Mouse (Mus musculus) cerebellum, postnatal 4 days (tissue): ENCODE measurements at regions not wholly inside any gene's neighbourhood (a gene's known extent, or its start where the extent isn't known, plus 50 kb on each side); places are given as distances from the start of the nearest gene placed in this dataset.
"Not testable (repeated sequence)": the region's sequence is repeated elsewhere in the genome, so short reads cannot be mapped to it uniquely, and the experiment has no call there.

Experiments used
- DNase-seq, 2 experiments: peaks; one replicate each; pipeline ENCODE4 v3.0.0; 2022; ENCODE audit warnings: low spot score in 2 of 2, mixed read lengths in 1 of 2

DNA sequence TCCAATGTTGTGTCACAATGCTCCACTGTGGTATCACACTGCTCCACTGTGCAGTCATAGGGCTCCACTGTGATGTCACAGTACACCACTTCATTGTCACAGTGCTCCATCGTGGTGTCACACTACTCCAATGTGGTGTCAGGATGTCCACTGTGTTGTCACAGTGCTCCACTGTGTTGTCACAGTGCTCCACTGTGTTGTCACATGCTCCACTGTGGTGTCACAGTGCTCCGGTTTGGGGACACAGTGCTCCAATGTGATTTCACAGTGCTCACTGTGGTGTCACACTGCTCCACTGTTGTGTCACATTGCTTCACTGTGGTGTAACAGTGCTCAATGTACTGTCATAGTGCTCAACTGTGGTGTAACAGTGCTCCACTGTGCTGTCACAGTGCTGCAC, 108.1 kb upstream of the Scaf8 start:
- no peak for DNase-seq

DNA sequence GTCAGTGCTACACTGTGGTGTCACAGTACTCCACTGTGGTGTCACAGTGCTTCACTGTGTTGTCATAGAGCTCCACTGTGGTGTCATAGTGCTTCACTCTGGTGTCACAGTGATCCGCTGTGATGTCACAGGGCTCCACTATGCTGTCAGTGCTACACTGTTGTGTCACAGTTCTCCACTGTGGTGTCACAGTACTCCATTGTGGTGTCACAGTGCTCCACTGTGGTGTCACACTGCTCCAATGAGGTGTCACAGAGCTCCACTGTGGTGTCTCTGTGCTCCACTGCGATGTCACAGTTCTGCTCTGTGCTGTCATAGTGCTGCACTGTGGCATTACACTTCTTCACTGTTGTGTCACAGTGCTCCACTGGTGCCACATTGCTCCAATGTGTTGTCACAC, 107.5 kb upstream of the Scaf8 start:
- DNase-seq = no peak

DNA sequence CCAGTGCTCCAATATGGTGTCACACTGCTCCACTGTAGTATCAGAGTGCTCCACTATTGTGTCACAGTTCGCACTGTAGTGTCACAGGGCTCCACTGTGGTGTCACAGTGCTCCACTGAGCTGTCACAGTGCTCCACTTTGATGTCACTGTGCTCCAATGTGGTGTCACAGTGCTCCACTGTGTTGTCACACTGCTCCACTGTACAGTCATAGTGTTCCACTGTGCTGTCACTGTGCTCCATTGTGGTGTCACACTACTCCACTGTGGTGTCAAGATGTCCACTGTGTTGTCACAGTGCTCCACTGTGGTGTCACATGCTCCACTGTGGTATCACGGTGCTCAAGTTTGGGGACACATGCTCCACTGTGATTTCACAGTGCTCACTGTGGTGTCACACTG, 104.8 kb upstream of the Scaf8 start:
- DNase-seq = no peak

DNA sequence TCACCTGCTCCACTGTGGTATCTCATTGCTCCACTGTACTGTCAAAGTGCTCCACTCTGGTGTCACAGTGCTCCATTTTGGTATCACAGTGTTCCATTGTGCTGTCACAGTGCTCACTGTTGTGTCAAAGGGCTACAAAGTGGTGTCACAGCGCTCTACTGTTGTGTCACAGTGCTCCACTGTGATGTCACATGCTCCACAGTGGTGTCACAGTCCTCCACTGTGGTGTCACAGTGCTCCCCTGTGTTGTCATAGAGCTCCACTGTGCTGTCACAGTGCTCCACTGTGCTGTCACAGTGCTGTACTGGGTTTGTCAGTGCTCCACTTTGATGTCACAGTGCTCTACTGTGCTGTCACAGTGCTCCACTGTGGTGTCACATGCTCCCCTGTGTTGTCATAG, 102.7 kb upstream of the Scaf8 start:
- DNase-seq = no peak

DNA sequence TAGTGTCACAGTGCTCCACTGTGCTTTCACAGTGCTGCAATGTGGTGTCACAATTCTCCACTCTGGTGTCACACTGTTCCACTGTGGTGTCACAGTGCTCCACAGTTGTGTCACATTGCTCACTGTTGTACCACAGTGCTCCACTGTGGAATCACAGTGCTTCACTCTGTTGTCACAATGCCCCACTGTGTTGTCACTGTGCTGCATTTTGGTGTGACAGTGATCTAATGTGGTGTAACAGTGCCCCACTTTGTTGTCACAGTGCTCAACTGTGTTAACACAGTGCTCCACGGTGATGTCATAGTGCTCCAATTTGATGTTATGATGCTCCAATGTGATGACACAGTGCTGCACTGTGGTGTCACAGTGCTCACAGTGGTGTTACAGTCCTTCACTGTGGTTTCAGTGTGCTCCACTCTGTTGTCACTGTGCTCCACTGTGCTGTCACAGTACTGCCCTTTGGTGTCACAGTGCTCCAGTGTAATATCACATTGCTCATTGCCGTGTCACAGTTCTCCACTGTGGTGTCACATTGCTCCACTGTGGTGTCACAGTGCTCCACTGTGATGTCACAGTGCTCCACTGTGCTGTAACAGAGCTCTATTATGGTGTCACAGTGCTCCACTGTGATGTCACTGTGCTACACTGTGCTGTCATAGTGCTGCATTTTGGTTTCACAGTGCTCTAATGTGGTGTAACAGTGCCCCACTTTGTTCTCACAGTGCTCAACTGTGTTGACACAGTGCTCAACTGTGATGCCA, 95.0 kb upstream of the Scaf8 start:
- DNase-seq = no peak

DNA sequence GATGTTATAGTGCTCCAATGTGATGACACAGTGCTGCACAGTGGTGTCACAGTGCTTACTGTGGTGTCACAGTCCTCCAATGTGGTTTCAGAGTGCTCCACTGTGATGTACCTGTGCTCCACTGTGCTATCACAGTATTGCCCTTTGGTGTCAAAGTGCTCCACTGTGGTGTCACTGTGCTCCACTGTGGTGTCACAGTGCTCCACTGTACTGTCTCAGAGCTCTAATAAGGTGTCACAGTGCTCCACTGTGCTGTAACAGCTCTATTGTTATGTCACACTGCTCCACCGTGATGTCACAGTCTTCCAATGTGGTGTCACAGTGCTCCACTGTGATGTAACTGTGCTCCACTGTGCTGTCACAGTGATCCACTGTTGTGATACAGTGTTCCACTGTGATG, 94.4 kb upstream of the Scaf8 start:
- DNase-seq = no peak

DNA sequence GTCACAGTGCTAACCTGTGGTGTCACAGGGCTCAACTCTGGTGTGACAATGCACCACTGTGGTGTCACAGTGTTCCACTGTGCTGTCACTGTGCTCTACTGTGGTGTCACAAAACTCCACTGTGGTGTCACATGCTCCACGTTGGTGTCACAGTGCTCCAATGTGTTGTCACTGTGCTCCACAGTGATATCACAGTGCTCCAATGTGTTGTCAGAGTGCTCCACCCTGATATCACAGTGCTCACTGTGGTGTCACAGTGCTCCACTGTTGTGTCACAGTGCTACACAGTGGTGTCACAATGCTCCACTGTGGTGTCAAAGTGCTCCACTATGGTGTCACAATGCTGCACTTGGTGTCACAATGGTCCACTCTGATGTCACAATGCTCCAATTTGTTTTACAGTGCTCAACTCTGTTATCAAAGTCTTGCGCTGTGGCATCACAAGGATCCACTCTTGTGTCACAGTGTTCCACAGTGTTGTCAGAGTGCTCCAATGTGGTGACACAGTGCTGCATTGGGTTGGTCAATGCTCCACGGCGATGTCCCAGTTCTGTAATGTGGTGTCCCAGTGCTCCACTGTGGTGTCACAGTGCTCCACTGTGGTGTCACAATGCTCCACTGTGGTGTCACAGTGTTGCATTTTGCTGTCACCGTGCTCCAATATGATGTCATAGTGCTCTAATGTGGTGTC, 92.4 kb upstream of the Scaf8 start:
- no peak for DNase-seq

DNA sequence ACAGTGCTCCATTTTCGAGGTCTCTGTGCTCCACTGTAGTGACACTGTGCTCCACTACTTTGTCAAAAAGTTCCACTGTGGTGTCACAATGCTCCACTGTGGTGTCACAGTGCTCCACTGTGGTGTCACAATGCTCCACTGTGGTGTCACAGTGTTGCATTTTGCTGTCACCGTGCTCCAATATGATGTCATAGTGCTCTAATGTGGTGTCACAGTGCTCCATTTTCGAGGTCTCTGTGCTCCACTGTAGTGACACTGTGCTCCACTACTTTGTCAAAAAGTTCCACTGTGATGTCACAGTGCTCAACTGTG, 91.9 kb upstream of the Scaf8 start:
- DNase-seq = not testable (repeated sequence)

DNA sequence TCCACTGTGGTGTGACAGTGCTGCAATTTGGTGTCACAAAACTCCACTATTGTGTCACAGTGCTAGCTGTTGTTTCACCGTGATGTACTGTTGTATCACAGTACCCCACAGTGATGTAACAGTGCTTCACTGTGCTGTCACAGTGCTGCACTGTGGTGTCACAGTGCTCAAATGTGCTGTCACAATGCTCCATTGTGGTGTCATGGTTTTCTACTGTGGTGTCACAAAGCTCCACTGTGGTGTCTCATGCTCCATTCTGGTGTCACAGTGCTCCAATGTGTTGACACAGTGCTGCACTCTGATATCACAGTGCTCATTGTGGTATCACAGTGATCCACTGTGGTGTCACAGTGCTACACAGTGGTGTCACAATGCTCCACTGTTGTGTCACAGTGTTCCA, 91.3 kb upstream of the Scaf8 start:
- DNase-seq = no peak

DNA sequence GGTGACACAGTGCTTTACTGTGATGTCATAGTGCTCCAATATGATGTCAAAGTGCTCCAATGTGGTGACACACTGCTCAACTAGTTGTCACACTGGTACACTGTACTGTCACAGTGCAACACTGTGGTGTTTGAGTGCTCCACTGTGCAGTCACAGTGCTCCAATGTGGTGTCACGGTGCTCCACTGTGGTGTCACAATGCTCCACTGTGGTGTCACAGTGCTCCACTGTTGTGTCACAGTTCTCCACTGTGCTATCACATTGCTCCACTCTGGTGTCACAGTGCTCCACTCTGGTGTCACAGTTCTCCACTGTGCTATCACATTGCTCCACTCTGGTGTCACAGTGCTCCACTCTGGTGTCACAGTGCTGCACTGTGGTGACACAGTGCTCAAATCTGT, 87.9 kb upstream of the Scaf8 start:
- peak in 1 of 2 experiments; percentile 3 for DNase-seq

DNA sequence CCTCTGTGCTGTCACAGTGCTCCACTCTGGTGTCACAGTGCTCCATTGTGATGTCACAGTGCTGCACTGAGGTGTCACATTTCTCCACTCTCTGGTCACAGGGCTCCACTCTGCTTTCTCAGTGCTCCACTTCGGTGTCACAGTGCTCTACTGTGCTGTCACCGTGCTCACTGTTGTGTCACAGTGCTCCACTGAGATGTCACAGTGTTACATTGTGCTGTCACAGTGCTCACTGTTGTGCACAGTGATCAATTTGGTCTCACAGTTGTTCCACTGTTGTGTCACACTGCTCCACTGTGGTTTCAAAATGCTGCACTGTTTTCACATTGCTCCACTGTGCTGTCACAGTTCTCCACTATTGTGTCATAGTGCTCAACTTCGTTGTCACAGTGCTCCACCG, 87.4 kb upstream of the Scaf8 start:
- peak in 1 of 2 experiments; percentile 14 for DNase-seq

DNA sequence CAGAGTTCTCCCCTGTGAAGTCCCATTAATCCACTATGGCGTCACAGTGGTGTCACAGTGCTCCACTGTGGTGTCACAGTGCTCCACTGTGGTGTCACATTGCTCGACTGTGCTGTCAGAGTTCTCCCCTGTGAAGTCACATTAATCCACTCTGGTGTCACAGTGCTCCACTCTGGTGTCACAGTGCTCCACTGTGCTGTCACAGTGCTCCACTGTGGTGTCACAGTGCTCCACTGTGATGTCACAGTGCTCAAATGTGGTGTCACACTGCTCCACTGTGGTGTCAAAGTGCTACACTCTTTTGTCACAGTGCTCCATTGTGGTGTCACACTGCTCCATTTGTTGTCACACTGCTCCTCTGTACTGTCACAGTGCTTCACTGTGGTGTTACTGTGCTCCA, 85.0 kb upstream of the Scaf8 start:
- not testable (repeated sequence) for DNase-seq

DNA sequence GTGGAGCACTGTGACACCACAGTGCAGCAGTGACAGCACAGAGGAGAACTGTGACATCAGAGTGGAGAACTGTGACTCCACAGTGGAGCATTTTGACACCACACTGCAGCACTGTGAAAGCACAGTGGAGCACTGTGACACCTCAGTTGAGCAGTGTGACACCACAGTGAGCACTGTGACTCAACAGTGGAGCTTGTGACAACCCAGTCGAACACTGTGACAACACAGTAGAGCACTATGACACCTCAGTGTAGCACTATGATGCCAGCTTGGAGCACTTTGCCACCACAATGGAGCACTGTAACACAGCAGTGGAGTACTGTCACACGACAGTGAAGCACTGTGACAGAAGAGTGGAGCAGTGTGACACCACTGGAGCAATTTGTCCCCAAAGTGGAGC, 79.7 kb upstream of the Scaf8 start:
- no peak for DNase-seq

DNA sequence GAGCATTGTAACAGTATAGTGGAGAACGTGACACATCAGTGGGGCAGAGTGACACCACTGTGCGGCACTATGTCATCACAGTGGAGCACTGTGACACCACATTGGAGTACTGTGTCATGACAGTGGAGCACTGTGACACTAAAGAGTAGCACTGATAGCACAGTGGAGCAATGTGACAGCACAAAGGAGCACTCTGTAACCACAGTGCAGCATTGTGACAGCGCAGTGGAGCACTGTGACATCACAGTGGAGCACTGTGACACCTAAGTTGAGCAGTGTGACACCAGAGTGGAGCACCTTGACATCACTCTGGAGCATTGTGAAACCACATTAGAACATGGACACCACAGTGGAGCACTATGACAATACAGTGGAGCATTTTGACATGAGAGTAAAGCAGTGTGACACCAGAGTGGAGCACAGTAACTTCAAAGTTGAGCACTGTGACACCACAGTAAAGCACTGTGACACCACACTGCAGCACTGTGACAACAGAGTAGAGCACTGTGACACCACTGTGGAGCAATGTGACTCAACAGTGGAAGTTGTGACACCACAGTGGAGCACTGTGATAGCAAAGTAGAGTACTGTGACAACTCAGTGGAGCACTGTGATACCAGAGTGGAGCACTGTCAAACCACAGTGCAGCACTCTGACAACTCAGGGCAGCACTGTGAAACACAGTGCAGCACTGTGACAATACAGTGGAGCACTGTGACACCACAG, 77.5 kb upstream of the Scaf8 start:
- no peak for DNase-seq

DNA sequence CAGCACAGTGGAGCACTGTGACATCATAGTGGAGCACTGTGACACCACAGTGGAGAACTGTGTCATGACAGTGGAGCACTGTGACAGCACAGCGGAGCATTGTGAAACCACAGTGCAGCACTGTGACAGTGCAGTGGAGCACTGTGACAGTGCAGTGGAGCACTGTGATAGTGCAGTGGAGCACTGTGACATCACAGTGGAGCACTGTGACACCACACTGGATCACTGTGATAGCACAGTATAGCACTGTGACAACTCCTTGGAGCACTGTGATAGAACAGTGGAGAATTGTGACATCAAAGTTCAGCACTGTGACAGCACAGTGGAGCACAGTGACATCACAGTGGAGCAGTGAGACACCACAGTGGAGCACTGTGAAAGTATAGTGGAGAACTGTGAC, 76.7 kb upstream of the Scaf8 start:
- DNase-seq = no peak

DNA sequence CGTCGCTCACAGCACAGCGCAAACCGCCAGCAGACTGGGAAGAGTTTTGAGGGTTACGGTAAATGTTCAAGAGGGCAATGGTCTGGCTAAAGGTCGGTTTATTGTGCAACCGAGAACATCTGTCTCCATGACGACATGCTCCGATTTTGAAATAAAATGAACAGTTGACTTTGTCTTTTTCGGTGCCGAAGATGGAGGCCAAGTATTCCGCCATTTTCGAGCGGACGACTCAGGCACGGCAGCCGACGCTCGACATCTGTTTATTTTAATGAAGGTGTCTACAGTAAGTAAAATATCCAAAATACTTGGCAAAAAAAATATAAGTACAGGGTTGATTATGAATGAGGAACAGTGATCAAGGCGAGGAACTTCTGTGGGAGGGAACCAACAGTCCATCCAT, 70.3 kb upstream of the Scaf8 start:
- DNase-seq = not testable (repeated sequence)

DNA sequence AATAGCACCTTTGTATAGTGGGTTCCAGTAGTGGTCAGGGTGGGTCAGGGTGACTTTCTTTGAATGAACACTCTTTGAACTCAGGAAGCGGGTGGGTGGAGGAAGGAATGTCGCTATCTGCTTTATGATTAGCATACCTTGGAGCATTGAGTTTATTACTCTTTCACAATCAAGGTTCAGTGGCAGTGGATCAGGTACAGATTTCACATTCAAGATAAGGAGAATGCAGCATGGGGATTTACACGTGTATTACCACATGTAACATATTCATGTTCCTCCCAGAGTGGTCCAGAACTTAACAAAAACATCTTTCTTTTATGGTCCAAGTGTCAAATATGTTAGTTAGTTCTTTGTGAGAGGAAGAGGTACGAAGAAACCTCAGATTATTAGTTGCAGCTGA, 60.9 kb upstream of the Scaf8 start:
- DNase-seq = not testable (repeated sequence)

DNA sequence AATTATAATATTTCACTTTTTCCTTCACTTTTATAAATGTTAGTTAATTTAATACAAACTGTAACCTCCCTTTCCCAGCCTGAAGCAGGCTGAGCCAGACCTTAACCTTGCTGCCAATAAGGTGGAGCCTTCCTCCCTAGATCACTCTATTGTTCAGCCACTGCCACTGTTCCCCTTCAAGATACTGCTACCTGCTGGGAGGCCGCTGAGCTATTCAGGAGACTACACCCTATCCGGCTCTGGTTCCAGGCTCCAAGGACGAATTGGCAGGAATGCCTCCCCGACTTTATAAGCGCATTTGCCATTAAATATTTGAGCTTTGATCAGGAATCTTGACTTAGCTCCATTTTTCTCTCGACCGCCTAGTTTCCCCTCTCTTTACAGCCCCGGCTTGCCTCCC, 59.9 kb upstream of the Scaf8 start:
- not testable (repeated sequence) for DNase-seq

DNA sequence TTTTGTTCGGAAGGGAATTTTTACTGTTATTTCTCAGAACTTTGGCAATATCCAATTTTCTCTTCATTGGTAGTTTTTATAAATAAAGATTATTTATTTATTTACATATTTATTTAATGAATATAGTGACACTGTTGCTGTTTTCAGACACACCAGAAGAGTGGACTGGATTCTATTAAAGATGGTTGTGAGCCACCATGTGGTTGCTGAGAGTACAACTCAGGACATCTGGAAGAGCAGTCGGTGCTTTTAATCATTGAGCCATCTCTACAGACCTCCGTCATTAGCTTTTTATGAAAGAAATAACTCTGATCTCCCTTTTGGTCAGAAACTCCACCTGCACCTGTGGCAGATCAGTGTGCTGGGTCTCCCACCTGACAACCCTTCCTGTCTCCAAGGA, 59.4 kb upstream of the Scaf8 start:
- not testable (repeated sequence) for DNase-seq

DNA sequence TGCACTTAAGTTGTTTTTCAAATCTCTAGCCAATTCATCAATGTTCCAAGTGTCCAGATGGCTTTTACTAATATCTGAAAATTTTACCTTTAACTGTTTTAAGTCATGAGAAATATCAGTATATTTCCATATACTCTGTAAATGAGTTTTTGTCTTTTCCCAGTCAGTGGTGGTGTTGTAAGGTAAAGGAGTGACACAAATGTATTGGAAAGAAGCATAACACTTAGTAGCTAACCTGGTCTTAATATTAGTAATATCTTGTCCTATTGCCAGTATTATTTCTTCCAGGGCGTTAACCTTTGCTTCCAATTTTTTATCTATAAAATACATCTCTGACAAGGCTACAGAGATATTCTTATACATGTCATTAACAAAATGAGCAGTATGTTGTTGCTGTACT, 51.4 kb upstream of the Scaf8 start:
- DNase-seq = not testable (repeated sequence)
